Mouse (Mus musculus): Measurements from ENCODE around the gene Ppp6r3. TPM values are rescaled to one million over a fixed set of nuclear protein-coding genes. Genes with fewer than 3 reads are reported as not detected.

Gene Ppp6r3
- 24.3 and 25.4 TPM in 2 replicates for polyA plus RNA-seq (2015; fragmentation: Nextera tagmentation; extraction: Ambion mirVana)

GRCm38 (mm10) chr19:3575632-3576384 is at the start of gene Ppp6r3:
Gene Ppp6r3, minus strand, starts transcription at chr19:3575749.

GRCm38 (mm10) chr19:3414268-3414733 is 161.2 kb downstream of the Ppp6r3 start, which contains the start of gene Gal:
Gene Gal, minus strand, starts transcription at chr19:3414544.

Other genes with a start within 250 kb of the Ppp6r3 start
- gene Tesmin, start 186.9 kb downstream of the Ppp6r3 start, polyA plus RNA-seq (2015; fragmentation: Nextera tagmentation; extraction: Ambion mirVana) = 0.57 and 0.68 TPM in 2 replicates
- 0.28 TPM in 1 of 2 replicates, not detected in the other for gene Gal, start 161.2 kb downstream of the Ppp6r3 start, polyA plus RNA-seq (2015; fragmentation: Nextera tagmentation; extraction: Ambion mirVana)
- 2.0 and 2.2 TPM in 2 replicates for gene Lrp5, start 110.8 kb upstream of the Ppp6r3 start, polyA plus RNA-seq (2015; fragmentation: Nextera tagmentation; extraction: Ambion mirVana)
- 18.1 and 23.6 TPM in 2 replicates for gene 1810055G02Rik, start 132.5 kb upstream of the Ppp6r3 start, polyA plus RNA-seq (2015; fragmentation: Nextera tagmentation; extraction: Ambion mirVana)
- gene Kmt5b, start 191.7 kb upstream of the Ppp6r3 start, polyA plus RNA-seq (2015; fragmentation: Nextera tagmentation; extraction: Ambion mirVana) = 12.8 and 13.9 TPM in 2 replicates